Mouse (Mus musculus) bone marrow, adult 2 months (tissue): ENCODE measurements around the gene Tnpo2. TPM values are rescaled to one million over a fixed set of nuclear protein-coding genes. Genes with fewer than 3 reads are reported as not detected.

Experiments used
- H3K27ac ChIP-seq: fragments of 200-500 bp; 2 replicates; pipeline ENCODE4 v1.5.1; 2012; ENCODE audit warnings: low read depth, mild to moderate bottlenecking, control low read depth, inconsistent platforms, low read length; ENCODE audit not compliant: control insufficient read depth, poor library complexity, insufficient read depth
- H3K4me1 ChIP-seq: fragments of 200-500 bp; 2 replicates; pipeline ENCODE4 v1.6.1; 2011; ENCODE audit warnings: low read length; ENCODE audit not compliant: control insufficient read depth, insufficient read depth
- H3K4me3 ChIP-seq: fragments of 200-500 bp; replicated peaks from 2 replicates; pipeline ENCODE3; 2011; ENCODE audit warnings: mild to moderate bottlenecking, low read depth, low read length, control low read depth; ENCODE audit not compliant: control insufficient read depth
- CTCF ChIP-seq: fragments of 200-500 bp; IDR thresholded peaks from 2 replicates; pipeline ENCODE4 v1.5.1; 2011; ENCODE audit warnings: low read length, control low read depth; ENCODE audit not compliant: control insufficient read depth, insufficient read depth
- POLR2A ChIP-seq: fragments of 200-500 bp; IDR thresholded peaks from 2 replicates; pipeline ENCODE4 v1.6.1; 2011; ENCODE audit warnings: low read depth, mild to moderate bottlenecking, control low read depth, low read length, borderline replicate concordance; ENCODE audit not compliant: control insufficient read depth
- WGBS: fragments of 180-500 bp; shearing (Covaris S2); methylation state at CpG from one replicate; pipeline ENCODE4 v1.1.7; 2018; 5-methylcytosine and 5-hydroxymethylcytosine counted together
- polyA plus RNA-seq: library from polyadenylated mRNA; stranded (reverse); fragments of >200 nt; gene quantifications from 2 replicates; pipeline ENCODE4 v1.2.4, GENCODE M21; 2011; ENCODE audit warnings: low replicate concordance; ENCODE audit not compliant: missing spikeins, insufficient read depth, insufficient read length

The Tnpo2 gene
- polyA plus RNA-seq, 1 experiment: 49.9 TPM

GRCm38 (mm10) chr8:85071041-85071440, 34.3 kb downstream of the Tnpo2 start:
- Histone ChIP-seq H3K27ac (no peak overlapping the region), H3K4me3 (no peak overlapping the region), H3K4me1 (no peaks in the 10 kb centered on the region; the same call in 1 of the 2 replicates)
- no peak for TF ChIP-seq POLR2A
- TF ChIP-seq CTCF: no peak
- 60% methylated on average over 5 of the region's 5 CpGs for WGBS

GRCm38 (mm10) chr8:85071514-85072281, 35.0 kb downstream of the Tnpo2 start, which contains the start of gene Dhps:
Gene Dhps (plus strand): TSS chr8:85071757.
- no peaks in the 10 kb centered on the region; the same call in 1 of the 2 replicates for H3K4me1 ChIP-seq
- under 1% methylated on average over 68 of the region's 68 CpGs for WGBS
- peak within 1 kb of the TSS; percentile 94 for H3K27ac ChIP-seq
- no peak; the same call in 1 of the 2 replicates for TF ChIP-seq CTCF
- peak; percentile 56; the same call in 1 of the 2 replicates for TF ChIP-seq POLR2A
- peak within 1 kb of the TSS; percentile 95 for H3K4me3 ChIP-seq

GRCm38 (mm10) chr8:85072364-85072929, 35.7 kb downstream of the Tnpo2 start:
- Histone ChIP-seq H3K27ac (no peak overlapping the region), H3K4me3 (peak overlapping the region; percentile 95), H3K4me1 (no peaks in the 10 kb centered on the region; the same call in 1 of the 2 replicates)
- 41% methylated on average over 9 of the region's 9 CpGs for WGBS
- no peak for TF ChIP-seq POLR2A
- TF ChIP-seq CTCF: no peak

GRCm38 (mm10) chr8:85073041-85073612, 36.4 kb downstream of the Tnpo2 start:
- no peaks in the 10 kb centered on the region; the same call in 1 of the 2 replicates for H3K4me1 ChIP-seq
- H3K27ac ChIP-seq: no peak overlapping the region
- peak overlapping the region; percentile 2 for H3K4me3 ChIP-seq
- TF ChIP-seq POLR2A (no peak), CTCF (no peak)
- 92% methylated on average over 15 of the region's 15 CpGs for WGBS

- 91% methylated on average over 10 of the region's 10 CpGs for WGBS
- TF ChIP-seq POLR2A: no peak
- TF ChIP-seq CTCF: no peak
- no peak overlapping the region for H3K4me3 ChIP-seq
- H3K27ac ChIP-seq: no peak overlapping the region; the same call in 1 of the 2 replicates
- H3K4me1 ChIP-seq: no peaks in the 10 kb centered on the region; the same call in 1 of the 2 replicates
Observed at GRCm38 (mm10) chr8:85074167-85074566, 37.5 kb downstream of the Tnpo2 start.

- TF ChIP-seq POLR2A (no peak), CTCF (no peak)
- WGBS: 93% methylated on average over 10 of the region's 10 CpGs
- Histone ChIP-seq H3K4me3 (no peak overlapping the region), H3K27ac (no peak overlapping the region), H3K4me1 (no peaks in the 10 kb centered on the region; the same call in 1 of the 2 replicates)
Observed at GRCm38 (mm10) chr8:85074617-85075016, 37.9 kb downstream of the Tnpo2 start.

GRCm38 (mm10) chr8:85076001-85076400, 39.3 kb downstream of the Tnpo2 start:
- Histone ChIP-seq H3K4me3 (no peak overlapping the region), H3K4me1 (no peaks in the 10 kb centered on the region; the same call in 1 of the 2 replicates), H3K27ac (no peak overlapping the region)
- TF ChIP-seq CTCF: peak; percentile 41; the same call in 1 of the 2 replicates
- TF ChIP-seq POLR2A: no peak
- 81% methylated on average over 9 of the region's 9 CpGs for WGBS

GRCm38 (mm10) chr8:85076993-85077392, 40.3 kb downstream of the Tnpo2 start:
- no peak overlapping the region for H3K4me3 ChIP-seq
- H3K4me1 ChIP-seq: no peaks in the 10 kb centered on the region; the same call in 1 of the 2 replicates
- 0% methylated on average over 2 of the region's 2 CpGs for WGBS
- no peak overlapping the region for H3K27ac ChIP-seq
- TF ChIP-seq POLR2A: no peak
- TF ChIP-seq CTCF: peak; percentile 99
